Mouse (Mus musculus): Measurements from ENCODE around the gene Ppp1r12b. TPM values are rescaled to one million over a fixed set of nuclear protein-coding genes. Genes with fewer than 3 reads are reported as not detected.

Ppp1r12b gene
- total and polyA plus RNA-seq, 2 experiments = 2.2 to 5.0 TPM

GRCm38 (mm10) chr1:134774247-134774646, 181.5 kb downstream of the Ppp1r12b start:
- Histone ChIP-seq H3K9ac (ENCODE audit: low read depth, low read length) (no peak overlapping the region), H3K27me3 (ENCODE audit: control insufficient read depth, insufficient read depth, low read length) (no peaks in the 10 kb centered on the region), H3K27ac (replicated peaks; ENCODE audit: insufficient read depth, low read depth, low read length) (no peak overlapping the region), H3K36me3 (ENCODE audit: control insufficient read depth, insufficient read depth, low read length) (peaks cover 4% of the 10 kb centered on the region), H3K4me1 (ENCODE audit: control insufficient read depth, insufficient read depth, low read length) (peaks cover 9% of the 10 kb centered on the region; the same call in 1 of the 2 replicates), H3K79me2 (ENCODE audit: control insufficient read depth, insufficient read depth, low read length) (no peaks in the 10 kb centered on the region), H3K4me3 (ENCODE audit: insufficient read depth, low read depth, low read length) (no peak overlapping the region)
- TF ChIP-seq CTCF (IDR thresholded peaks at IDR 0.05; ENCODE audit: low read depth, low read length) (no peak), POLR2A (IDR thresholded peaks at IDR 0.05; ENCODE audit: extremely low read depth, insufficient read depth, low read length) (no peak)
- DNase-seq (ENCODE audit: extremely low read depth, low read depth, low spot score) = no peak
- WGBS = 76% methylated on average over 2 of the region's 2 CpGs

- no peak for DNase-seq (ENCODE audit: extremely low read depth, low read depth, low spot score)
Measured at GRCm38 (mm10) chr1:134773256-134773655, 182.5 kb downstream of the Ppp1r12b start.

GRCm38 (mm10) chr1:134772821-134773220, 182.9 kb downstream of the Ppp1r12b start:
- no peak overlapping the region for H3K4me3 ChIP-seq (ENCODE audit: insufficient read depth, low read depth, low read length)

More at GRCm38 (mm10) chr1:134773256-134773655, 182.5 kb downstream of the Ppp1r12b start:
- H3K27ac ChIP-seq (replicated peaks; ENCODE audit: insufficient read depth, low read depth, low read length) = no peak overlapping the region; the same call in 1 of the 2 replicates
- TF ChIP-seq POLR2A (IDR thresholded peaks at IDR 0.05; ENCODE audit: extremely low read depth, insufficient read depth, low read length) (no peak), CTCF (IDR thresholded peaks at IDR 0.05; ENCODE audit: low read depth, low read length) (no peak)
- peaks cover 4% of the 10 kb centered on the region for H3K36me3 ChIP-seq (ENCODE audit: control insufficient read depth, insufficient read depth, low read length)
- no peaks in the 10 kb centered on the region for H3K27me3 ChIP-seq (ENCODE audit: control insufficient read depth, insufficient read depth, low read length)
- H3K4me1 ChIP-seq (ENCODE audit: control insufficient read depth, insufficient read depth, low read length) = peaks cover 9% of the 10 kb centered on the region; the same call in 1 of the 2 replicates
- 88% methylated on average over 12 of the region's 12 CpGs for WGBS
- H3K79me2 ChIP-seq (ENCODE audit: control insufficient read depth, insufficient read depth, low read length) = no peaks in the 10 kb centered on the region
- H3K4me3 ChIP-seq (ENCODE audit: insufficient read depth, low read depth, low read length) = no peak overlapping the region
- H3K9ac ChIP-seq (ENCODE audit: low read depth, low read length) = no peak overlapping the region

GRCm38 (mm10) chr1:134771999-134772398, 183.7 kb downstream of the Ppp1r12b start:
- DNase-seq (ENCODE audit: extremely low read depth, low read depth, low spot score) = no peak
- H3K9ac ChIP-seq (ENCODE audit: low read depth, low read length) = no peak overlapping the region
- peaks cover 9% of the 10 kb centered on the region; the same call in 1 of the 2 replicates for H3K4me1 ChIP-seq (ENCODE audit: control insufficient read depth, insufficient read depth, low read length)
- peaks cover 4% of the 10 kb centered on the region for H3K36me3 ChIP-seq (ENCODE audit: control insufficient read depth, insufficient read depth, low read length)
- 94% methylated on average over 7 of the region's 7 CpGs for WGBS
- TF ChIP-seq POLR2A (IDR thresholded peaks at IDR 0.05; ENCODE audit: extremely low read depth, insufficient read depth, low read length) = no peak
- TF ChIP-seq CTCF (IDR thresholded peaks at IDR 0.05; ENCODE audit: low read depth, low read length) = no peak
- H3K27ac ChIP-seq (replicated peaks; ENCODE audit: insufficient read depth, low read depth, low read length) = no peak overlapping the region
- H3K4me3 ChIP-seq (ENCODE audit: insufficient read depth, low read depth, low read length) = no peak overlapping the region
- no peaks in the 10 kb centered on the region for H3K79me2 ChIP-seq (ENCODE audit: control insufficient read depth, insufficient read depth, low read length)
- H3K27me3 ChIP-seq (ENCODE audit: control insufficient read depth, insufficient read depth, low read length) = no peaks in the 10 kb centered on the region

More at GRCm38 (mm10) chr1:134772821-134773220, 182.9 kb downstream of the Ppp1r12b start:
- H3K36me3 ChIP-seq (ENCODE audit: control insufficient read depth, insufficient read depth, low read length) = peaks cover 4% of the 10 kb centered on the region
- peaks cover 9% of the 10 kb centered on the region; the same call in 1 of the 2 replicates for H3K4me1 ChIP-seq (ENCODE audit: control insufficient read depth, insufficient read depth, low read length)
- H3K9ac ChIP-seq (ENCODE audit: low read depth, low read length) = no peak overlapping the region
- no peaks in the 10 kb centered on the region for H3K27me3 ChIP-seq (ENCODE audit: control insufficient read depth, insufficient read depth, low read length)
- no peaks in the 10 kb centered on the region for H3K79me2 ChIP-seq (ENCODE audit: control insufficient read depth, insufficient read depth, low read length)
- TF ChIP-seq POLR2A (IDR thresholded peaks at IDR 0.05; ENCODE audit: extremely low read depth, insufficient read depth, low read length) (no peak), CTCF (IDR thresholded peaks at IDR 0.05; ENCODE audit: low read depth, low read length) (no peak)
- H3K27ac ChIP-seq (replicated peaks; ENCODE audit: insufficient read depth, low read depth, low read length) = no peak overlapping the region
- DNase-seq (ENCODE audit: extremely low read depth, low read depth, low spot score) = no peak
- 86% methylated on average over 3 of the region's 3 CpGs for WGBS

GRCm38 (mm10) chr1:134771353-134771752, 184.4 kb downstream of the Ppp1r12b start:
- H3K36me3 ChIP-seq (ENCODE audit: control insufficient read depth, insufficient read depth, low read length) = peaks cover 4% of the 10 kb centered on the region
- no peaks in the 10 kb centered on the region for H3K79me2 ChIP-seq (ENCODE audit: control insufficient read depth, insufficient read depth, low read length)
- no peaks in the 10 kb centered on the region for H3K27me3 ChIP-seq (ENCODE audit: control insufficient read depth, insufficient read depth, low read length)
- H3K4me3 ChIP-seq (ENCODE audit: insufficient read depth, low read depth, low read length) = no peak overlapping the region
- 27% methylated on average over 6 of the region's 6 CpGs for WGBS
- peak overlapping the region; percentile 1; the same call in 1 of the 2 replicates for H3K27ac ChIP-seq (replicated peaks; ENCODE audit: insufficient read depth, low read depth, low read length)
- H3K9ac ChIP-seq (ENCODE audit: low read depth, low read length) = no peak overlapping the region
- TF ChIP-seq CTCF (IDR thresholded peaks at IDR 0.05; ENCODE audit: low read depth, low read length) (no peak), POLR2A (IDR thresholded peaks at IDR 0.05; ENCODE audit: extremely low read depth, insufficient read depth, low read length) (no peak)
- DNase-seq (ENCODE audit: extremely low read depth, low read depth, low spot score) = peak; percentile 76
- H3K4me1 ChIP-seq (ENCODE audit: control insufficient read depth, insufficient read depth, low read length) = peaks cover 9% of the 10 kb centered on the region; the same call in 1 of the 2 replicates

- H3K9ac ChIP-seq (ENCODE audit: low read depth, low read length) = no peak overlapping the region
- H3K36me3 ChIP-seq (ENCODE audit: control insufficient read depth, insufficient read depth, low read length) = no peaks in the 10 kb centered on the region; the same call in 1 of the 2 replicates
- H3K4me1 ChIP-seq (ENCODE audit: control insufficient read depth, insufficient read depth, low read length) = peaks cover 9% of the 10 kb centered on the region; the same call in 1 of the 2 replicates
- H3K27me3 ChIP-seq (ENCODE audit: control insufficient read depth, insufficient read depth, low read length) = no peaks in the 10 kb centered on the region
- WGBS = 97% methylated on average over 5 of the region's 5 CpGs
- H3K79me2 ChIP-seq (ENCODE audit: control insufficient read depth, insufficient read depth, low read length) = no peaks in the 10 kb centered on the region
- no peak overlapping the region for H3K27ac ChIP-seq (replicated peaks; ENCODE audit: insufficient read depth, low read depth, low read length)
- TF ChIP-seq CTCF (IDR thresholded peaks at IDR 0.05; ENCODE audit: low read depth, low read length) (no peak), POLR2A (IDR thresholded peaks at IDR 0.05; ENCODE audit: extremely low read depth, insufficient read depth, low read length) (no peak)
- DNase-seq (ENCODE audit: extremely low read depth, low read depth, low spot score) = no peak
- H3K4me3 ChIP-seq (ENCODE audit: insufficient read depth, low read depth, low read length) = no peak overlapping the region
Measured at GRCm38 (mm10) chr1:134770312-134770711, 185.4 kb downstream of the Ppp1r12b start.

All from liver, adult 2 months (tissue).